Mouse (Mus musculus) urinary bladder, adult 18-20 months (tissue): Measurements from ENCODE around the gene Hexim2.

Source experiments
- DNase-seq, 2 experiments: peaks; one replicate each; pipeline ENCODE4 v3.0.0; 2022; ENCODE audit warnings: low spot score in 2 of 2, mixed read lengths in 2 of 2

The Hexim2 gene

GRCm38 (mm10) chr11:103111881-103112551, 20.2 kb upstream of the Hexim2 start:
- peak; percentile 75 to 90 for DNase-seq

- no peak for DNase-seq
Measured at GRCm38 (mm10) chr11:103112552-103112912, 19.7 kb upstream of the Hexim2 start.

GRCm38 (mm10) chr11:103113005-103113404, 19.2 kb upstream of the Hexim2 start:
- DNase-seq, result peak in 1 of 2 experiments; percentile 38

- DNase-seq, result no peak
Measured at GRCm38 (mm10) chr11:103113771-103114170, 18.5 kb upstream of the Hexim2 start.

GRCm38 (mm10) chr11:103114270-103114943, 17.8 kb upstream of the Hexim2 start:
- no peak for DNase-seq

GRCm38 (mm10) chr11:103115163-103116007, 16.8 kb upstream of the Hexim2 start:
- peak; percentile 76 to 82 for DNase-seq

- peak; percentile 99 to 100 for DNase-seq
Measured at GRCm38 (mm10) chr11:103116008-103116818, 16.0 kb upstream of the Hexim2 start, which contains the start of gene Hexim1. Gene Hexim1 (plus strand): TSS chr11:103116231.

- DNase-seq, result peak; percentile 72 to 84
Measured at GRCm38 (mm10) chr11:103116959-103117590, 15.2 kb upstream of the Hexim2 start.

GRCm38 (mm10) chr11:103117591-103118009, 14.6 kb upstream of the Hexim2 start:
- no peak for DNase-seq

- no peak for DNase-seq
Measured at GRCm38 (mm10) chr11:103118866-103119265, 13.4 kb upstream of the Hexim2 start.

GRCm38 (mm10) chr11:103119609-103120008, 12.6 kb upstream of the Hexim2 start:
- DNase-seq, result no peak

GRCm38 (mm10) chr11:103120315-103120714, 11.9 kb upstream of the Hexim2 start:
- DNase-seq, result no peak

- DNase-seq, result peak; percentile 99 to 100
Measured at GRCm38 (mm10) chr11:103132576-103133455, 587 bp downstream of the Hexim2 start.

GRCm38 (mm10) chr11:103133456-103134185, 1.4 kb downstream of the Hexim2 start:
- DNase-seq, result no peak

GRCm38 (mm10) chr11:103134221-103134620, 2.0 kb downstream of the Hexim2 start:
- no peak for DNase-seq

- DNase-seq, result no peak
Measured at GRCm38 (mm10) chr11:103136039-103136577, 3.9 kb downstream of the Hexim2 start.

GRCm38 (mm10) chr11:103139951-103140762, 7.9 kb downstream of the Hexim2 start:
- DNase-seq, result no peak

GRCm38 (mm10) chr11:103140763-103141100, 8.5 kb downstream of the Hexim2 start:
- peak in 1 of 2 experiments; percentile 14 for DNase-seq
